Mouse (Mus musculus) cerebellum, adult 11 months (tissue): ENCODE data around the gene Chpt1.
"Not testable (repeated sequence)": the region's sequence is repeated elsewhere in the genome, so short reads cannot be mapped to it uniquely, and the experiment has no call there.

Experiments
- DNase-seq: peaks from one replicate; pipeline ENCODE4 v3.0.0; 2022

Gene Chpt1

GRCm38 (mm10) chr10:88503421-88504314 is at the start of gene Chpt1:
Chpt1 (minus strand) TSS chr10:88504073.
- DNase-seq: peak; percentile 79

GRCm38 (mm10) chr10:88552738-88553137 is 48.9 kb upstream of the Chpt1 start:
- DNase-seq: no peak

- DNase-seq: no peak
Measured at GRCm38 (mm10) chr10:88550225-88550624, 46.4 kb upstream of the Chpt1 start.

DNA sequence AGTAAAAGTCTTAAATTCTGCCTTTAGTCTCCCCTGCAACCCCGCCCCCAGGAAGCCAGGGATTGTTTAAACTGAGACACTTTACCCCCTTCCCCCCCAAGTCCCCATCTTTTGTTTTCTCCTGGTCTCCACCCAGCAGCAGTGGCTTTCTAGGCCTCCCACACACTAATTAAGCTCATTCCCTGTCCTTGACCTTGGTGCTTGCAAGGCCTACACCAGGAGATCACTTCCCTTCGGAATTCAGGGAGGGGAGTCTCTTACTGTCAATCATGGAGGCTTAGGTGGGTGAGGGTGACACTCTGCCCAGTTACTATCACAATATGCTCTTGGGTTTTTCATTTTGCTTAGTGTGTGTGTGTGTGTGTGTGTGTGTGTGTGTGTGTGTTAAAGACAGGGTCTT is 43.8 kb upstream of the Chpt1 start:
- DNase-seq: no peak

- DNase-seq: no peak
Measured at GRCm38 (mm10) chr10:88530631-88531030, 26.8 kb upstream of the Chpt1 start.

DNA sequence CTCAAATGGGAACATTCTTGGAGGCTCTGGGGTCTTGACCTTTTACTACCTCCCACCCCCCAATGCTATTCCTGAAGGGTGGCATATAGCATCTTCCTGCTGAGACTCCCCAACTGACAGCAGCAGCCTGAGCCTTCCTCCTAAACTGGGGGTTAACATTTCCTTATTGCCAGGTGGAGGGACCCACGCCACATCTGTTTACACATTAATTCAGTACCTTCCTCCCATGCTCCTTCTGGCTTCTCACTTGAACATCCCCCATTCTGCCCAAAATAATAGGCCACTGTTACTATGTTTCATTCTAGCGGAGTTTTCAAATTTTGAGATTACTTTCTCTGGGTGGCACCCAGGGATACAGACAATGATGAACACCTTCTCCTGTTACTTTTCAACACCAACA is 20.1 kb upstream of the Chpt1 start:
- DNase-seq: no peak

GRCm38 (mm10) chr10:88523212-88523611 is 19.3 kb upstream of the Chpt1 start:
- no peak for DNase-seq

DNA sequence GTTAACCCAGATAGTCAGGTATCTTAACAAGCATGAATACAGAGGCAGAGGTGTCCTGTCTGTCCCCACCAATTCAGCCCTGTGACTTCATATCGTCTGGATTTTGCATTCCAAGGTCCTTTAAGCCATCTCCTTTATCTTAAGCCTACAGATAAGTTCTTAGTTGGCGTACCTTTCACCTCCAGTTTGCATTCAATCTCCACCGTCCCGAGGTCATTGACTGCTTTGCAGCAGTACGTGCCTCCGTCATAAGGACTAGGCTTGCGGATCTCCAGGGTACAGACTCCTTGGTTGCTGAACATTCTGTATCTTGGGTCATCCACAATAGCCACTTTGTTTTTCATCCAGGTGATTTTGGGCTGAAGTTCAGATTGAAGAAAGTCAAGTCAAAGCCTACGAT is 18.9 kb upstream of the Chpt1 start:
- DNase-seq: no peak

GRCm38 (mm10) chr10:88515049-88515448 is 11.2 kb upstream of the Chpt1 start:
- not testable (repeated sequence) for DNase-seq

GRCm38 (mm10) chr10:88514495-88514894 is 10.6 kb upstream of the Chpt1 start:
- no peak for DNase-seq

DNA sequence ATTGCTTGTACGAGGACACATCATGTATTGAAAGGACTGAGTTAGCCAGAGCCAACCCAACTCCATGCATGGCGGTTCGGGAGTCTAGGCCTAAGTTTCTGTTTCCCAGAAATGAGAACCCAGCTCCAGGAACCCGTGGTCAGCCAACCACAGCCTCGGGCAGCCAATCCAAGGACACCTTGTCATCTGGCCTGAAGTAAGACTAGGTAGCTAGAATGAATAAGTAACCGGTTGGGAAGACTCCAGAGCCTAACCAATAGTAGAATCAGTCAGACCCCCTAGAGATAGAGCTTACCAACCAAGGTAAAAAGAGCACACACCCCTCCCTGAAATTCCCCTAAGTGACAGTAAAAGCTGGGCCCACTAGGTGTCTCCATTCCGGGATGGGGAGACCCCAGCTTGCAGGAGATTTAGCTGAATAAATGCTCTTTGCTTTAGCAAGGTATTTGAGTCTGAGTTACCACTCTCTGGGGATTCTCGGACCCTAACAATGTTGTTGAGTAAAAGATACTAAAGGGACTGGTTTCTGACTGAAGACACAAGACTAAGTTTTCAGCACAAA is 9.8 kb upstream of the Chpt1 start:
- no peak for DNase-seq

DNA sequence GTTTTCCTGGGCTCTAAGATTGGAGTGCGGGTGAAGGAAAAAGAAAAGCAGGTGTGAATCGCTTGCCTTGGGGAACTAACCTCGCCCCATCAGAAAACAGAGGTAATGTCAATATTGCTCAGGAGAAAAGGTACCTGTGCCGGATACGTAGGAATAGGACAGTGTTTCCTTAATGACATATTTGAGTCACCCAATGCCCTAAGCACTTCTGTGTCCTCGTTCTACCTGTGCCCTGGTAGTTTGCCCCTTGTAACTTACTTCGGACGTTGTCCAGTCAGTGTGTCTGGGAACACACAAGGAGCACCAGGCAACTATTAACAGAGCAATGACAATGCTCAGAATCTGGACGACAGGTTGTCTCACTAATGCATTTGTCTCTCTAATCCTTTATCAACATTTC is 7.5 kb upstream of the Chpt1 start:
- no peak for DNase-seq

DNA sequence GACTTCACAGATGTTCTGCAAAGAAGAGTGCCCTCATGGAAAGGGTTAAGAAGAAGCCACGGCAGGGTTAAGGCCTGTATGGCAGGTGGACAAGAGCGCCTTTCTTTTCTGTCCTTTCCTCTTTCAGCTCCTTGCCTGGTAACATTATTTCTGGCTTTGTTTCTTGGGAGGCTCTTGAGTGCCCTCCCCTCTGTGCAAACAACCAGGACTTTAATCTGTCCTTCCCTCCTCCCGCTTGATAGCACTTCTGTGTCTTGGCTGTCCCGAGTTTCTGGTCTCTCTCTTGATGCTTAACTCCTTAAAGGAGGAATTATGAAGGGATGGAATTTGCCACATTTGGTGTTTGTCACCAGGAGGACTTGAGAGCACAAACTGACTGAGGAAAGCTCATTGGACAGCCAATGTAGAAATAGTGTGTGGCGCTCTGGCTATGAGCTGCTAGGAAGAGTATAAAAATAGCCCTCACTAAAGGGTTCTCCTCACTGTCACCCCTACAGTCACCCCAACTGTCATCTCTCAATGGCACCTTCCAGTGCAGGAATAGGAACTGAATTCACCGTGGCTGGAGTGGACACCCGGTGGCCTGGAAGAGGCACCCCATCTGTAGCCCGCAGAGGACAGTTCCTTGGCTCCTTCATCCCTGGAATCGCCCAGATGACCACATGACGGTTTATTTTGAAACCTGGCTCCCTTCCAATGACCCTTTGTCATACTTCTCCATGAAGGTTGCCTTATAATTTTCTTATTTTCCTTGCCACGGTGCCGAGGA is 6.8 kb upstream of the Chpt1 start:
- DNase-seq: no peak

DNA sequence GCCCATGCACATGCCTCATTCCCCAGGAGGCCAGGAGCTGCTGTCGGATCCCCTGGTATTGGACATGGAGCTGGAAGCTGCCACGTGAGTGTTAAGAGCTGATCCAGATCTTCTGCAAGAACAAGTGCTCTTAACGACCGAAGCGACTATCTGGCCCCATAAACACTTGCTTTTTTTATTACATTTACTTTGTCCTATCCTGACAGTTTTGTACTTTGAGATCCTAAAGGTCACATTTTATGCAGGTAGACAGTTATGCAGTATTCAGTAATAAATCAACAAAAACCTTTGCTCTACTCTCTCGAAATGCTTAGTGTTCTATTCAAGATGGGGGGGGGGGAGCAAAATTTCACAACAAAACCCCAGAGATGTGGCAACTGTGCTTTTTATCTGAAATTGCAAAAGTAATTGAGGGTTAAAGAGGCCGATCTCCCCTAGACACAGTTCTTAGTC is 3.8 kb upstream of the Chpt1 start:
- no peak for DNase-seq

GRCm38 (mm10) chr10:88505256-88505655 is 1.4 kb upstream of the Chpt1 start:
- DNase-seq: no peak

- DNase-seq: no peak
Measured at GRCm38 (mm10) chr10:88504481-88504880, 608 bp upstream of the Chpt1 start.

DNA sequence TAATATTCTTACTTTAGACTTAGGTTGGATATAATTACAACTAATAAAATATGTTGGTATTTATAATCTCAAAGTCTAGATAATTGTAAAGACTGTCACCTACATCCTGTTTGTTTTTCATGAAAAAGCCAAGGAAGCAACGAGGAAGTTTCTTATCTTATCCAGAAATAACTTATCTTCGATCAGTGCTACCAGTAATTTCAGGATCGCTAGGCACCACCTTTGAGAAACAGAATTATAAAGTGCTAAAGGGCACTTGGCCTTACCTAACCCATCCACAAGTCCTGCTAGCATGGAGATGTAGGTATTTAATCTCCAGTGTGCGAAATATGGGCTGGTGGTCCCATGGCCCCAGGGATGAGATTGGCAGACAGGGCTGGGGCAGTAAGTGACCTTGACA is 954 bp downstream of the Chpt1 start:
- no peak for DNase-seq

DNA sequence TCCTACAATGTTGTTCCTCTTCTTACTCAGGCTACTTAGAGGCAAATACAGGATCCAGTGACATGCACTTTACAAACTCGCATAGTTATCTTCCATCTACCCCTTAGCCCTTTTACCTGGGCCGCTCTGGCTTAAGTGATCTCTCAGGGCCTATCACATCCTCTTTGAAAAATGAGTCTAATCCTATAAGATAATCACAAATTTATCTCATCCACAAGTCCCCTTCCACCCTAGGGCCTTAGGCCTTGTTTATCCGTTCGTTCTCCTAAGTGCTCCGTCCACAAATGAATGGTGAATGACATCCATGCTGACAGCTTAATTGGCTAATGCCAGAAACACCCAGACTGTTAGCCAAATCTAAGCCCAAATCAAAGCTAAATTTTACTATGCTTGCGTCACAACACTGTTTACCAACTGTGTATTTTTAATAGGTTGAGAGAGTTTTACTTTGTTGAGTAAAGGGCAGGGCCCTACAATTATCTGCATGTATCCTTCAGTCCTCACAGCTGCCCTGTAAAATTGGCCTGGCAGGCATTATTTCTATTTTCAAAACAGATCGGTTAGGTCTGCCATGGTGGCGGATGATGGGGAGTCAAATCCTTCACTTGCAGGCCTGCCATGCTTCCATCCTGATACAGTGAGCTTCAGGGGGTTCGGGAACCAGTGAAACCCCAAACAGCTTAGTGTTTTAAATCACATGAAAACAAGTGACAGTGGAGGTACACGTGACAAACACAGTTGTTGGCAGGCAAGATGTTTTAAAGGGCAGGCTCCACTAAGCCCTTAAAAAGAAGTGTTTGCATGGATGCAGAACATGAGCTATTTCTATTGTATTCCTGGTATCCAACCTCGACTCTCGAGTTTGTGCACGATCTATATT is 1.7 kb downstream of the Chpt1 start:
- no peak for DNase-seq

DNA sequence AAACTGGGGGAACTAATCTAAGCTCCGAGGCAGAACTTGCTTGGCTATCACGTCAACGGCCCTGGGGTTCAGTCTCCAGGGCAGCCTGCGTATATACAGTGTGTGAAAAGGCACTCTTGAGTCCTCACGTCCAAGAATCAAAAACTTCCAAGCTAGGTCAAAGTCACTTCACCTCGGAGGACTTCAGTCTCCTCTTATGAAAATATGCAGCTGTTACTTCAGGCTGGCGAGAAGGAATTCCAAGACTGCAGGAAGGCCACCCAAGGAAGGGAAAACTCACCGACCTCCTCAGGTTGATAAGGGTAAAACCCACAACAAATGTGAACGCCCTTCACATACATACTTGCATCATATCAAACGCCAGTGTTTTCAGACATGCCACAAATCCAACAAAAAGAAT is 2.5 kb downstream of the Chpt1 start:
- DNase-seq: no peak

DNA sequence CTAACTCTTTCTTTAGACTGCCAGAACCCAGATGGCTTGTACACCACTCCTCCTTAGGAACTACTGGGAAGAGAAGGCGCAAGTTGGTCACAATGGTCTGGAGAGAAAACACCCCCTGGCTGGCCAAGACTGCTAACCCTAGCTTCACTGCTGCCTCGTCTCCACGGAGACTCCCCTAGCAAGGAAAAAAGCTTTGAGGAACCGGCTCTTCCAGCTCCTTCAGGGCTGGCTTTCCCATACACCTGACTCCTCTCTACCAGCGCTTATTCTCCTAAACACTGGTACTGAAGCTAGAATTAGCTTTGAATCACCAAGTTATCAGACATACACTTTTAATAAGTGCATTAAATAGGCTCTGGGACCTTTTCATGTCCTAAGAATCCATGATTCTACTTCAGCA is 3.9 kb downstream of the Chpt1 start:
- DNase-seq: no peak

DNA sequence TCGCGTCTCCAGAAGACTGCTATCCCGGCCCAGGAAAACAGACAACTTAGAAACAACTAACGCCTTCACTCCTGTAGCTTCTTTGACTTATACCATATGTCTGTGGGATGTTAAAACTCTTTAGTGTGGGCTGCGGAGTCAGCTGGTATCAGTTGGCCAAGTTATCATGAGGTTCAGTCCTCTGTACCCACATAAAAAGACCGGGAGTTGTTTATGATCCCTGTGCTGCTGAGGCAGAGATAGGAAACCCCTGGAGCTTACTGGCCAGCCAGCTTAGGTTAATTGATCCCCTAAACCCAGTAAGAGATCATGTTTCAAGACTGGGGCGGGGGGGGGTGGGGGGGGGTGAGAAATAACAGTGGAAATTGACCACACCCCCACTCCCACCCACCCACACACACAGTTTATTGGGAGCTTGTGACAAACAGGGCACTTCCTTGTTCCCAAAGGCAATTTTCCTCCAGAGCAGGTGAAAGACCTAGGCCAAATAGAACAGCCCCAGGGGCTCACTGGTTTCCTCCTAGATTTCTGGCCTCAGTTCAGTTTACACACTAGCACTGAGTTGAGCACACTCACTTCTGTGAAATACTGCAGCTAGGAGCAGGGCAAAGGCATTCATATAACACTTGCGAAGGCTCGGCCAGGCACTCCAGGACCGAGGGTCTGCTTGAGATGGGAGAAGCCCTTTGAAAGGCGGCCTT is 6.9 kb downstream of the Chpt1 start:
- no peak for DNase-seq

GRCm38 (mm10) chr10:88494959-88495587 is 8.8 kb downstream of the Chpt1 start:
- no peak for DNase-seq
